Mouse (Mus musculus) hindlimb bud, embryonic 11.5 days (tissue): Measurements from ENCODE around the gene D930048N14Rik.
"Not testable (repeated sequence)": the region's sequence is repeated elsewhere in the genome, so short reads cannot be mapped to it uniquely, and the experiment has no call there.

ENCODE experiments used
- DNase-seq: peaks from one replicate; pipeline ENCODE4 v3.0.0-alpha.2; 2012; ENCODE audit warnings: low read depth, low spot score; ENCODE audit errors: extremely low spot score

Gene D930048N14Rik

DNA sequence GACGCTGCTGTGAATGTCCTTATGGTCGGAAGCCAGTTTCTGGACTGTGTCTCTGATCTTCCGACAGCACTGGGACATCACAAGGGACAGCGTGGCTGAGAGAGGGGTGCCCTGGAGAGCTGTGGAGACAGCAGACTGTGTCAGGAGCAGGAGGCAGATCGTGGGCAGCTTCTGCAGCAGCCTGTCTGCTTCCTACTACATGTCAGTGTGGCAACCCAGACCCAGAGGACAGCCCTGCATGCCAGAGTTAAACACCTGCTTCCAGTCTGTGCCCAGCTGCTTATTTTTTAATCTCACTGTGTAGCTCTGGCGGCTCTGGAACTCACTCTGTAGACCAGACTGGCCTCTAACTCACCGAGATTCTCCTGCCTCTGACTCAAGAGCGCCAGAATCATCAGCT, 22.8 kb upstream of the D930048N14Rik start:
- no peak for DNase-seq

DNA sequence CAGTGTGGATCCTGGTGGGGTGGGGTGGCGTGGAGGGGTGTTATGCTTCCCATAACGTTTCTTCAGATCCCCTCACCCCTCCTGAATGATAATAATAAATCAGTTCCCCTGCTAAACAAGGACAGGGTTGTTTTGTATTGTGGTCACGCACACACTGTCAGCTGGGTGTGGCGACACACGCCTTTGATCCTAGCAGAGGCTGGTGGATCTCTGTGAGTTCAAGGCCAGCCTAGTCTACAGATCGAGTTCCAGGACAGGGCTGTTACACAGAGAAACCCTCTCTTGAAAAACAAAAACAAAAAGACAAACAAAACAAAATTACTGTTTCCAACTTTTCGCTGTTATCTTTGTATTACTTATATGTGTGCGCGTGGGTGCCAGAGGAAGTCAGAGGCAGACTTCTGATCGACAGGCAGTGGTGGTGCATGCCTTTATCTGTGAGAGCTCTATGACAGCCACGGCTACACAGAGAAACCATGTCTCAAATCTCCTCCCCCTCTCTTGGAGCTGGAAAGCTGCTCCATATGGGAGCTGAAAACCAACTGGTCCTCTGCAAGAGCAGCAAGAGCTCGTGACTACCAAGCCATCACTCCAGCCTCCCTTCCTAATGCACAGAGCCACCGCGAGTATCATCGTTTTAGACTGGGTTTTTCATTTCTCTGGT, 21.0 kb upstream of the D930048N14Rik start:
- no peak for DNase-seq

DNA sequence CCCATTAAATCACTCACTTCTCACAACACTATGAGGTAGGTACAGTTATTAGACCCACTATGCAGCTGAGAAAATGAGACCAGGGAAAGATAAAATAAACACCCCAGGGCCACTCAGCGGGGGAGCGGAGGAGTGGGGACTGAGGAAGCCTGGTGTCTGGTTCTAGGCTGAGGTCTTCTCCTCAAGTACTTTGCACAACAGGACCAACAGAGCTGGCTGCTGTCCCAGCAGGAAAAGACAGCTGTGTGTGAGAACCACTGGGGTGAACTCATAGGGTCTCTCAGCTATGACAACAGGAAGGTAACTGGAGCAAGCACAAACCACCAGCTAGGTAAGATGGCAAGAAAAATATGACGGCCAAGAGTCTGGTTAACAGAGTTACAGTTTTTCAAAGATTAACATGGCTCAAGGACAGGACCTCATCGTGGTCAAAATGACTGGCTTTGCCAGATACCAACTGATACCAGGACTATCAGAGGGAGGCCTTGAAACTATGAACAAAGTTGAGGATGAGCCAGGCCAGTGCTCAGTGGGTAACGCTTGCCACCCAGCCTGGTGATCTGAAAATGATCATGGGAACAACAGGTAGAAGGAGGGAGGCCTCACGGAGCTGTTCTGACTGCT, 18.5 kb upstream of the D930048N14Rik start:
- DNase-seq: no peak

DNA sequence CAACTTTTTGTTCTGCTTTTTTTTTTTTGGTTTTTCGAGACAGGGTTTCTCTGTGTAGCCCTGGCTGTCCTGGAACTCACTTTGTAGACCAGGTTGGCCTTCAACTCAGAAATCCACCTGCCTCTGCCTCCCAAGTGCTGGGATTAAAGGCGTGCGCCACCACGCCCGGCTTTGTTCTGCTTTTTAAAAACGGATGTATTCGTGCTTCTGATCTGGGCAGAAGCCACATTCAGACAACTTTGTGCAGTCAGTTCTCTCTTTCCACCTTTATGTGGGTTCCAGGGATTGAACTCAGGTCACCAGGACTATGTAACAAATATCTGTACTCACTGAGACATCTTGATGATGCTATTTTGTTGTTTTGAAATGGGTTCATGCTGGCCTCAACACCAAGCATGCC, 17.6 kb upstream of the D930048N14Rik start:
- not testable (repeated sequence) for DNase-seq

DNA sequence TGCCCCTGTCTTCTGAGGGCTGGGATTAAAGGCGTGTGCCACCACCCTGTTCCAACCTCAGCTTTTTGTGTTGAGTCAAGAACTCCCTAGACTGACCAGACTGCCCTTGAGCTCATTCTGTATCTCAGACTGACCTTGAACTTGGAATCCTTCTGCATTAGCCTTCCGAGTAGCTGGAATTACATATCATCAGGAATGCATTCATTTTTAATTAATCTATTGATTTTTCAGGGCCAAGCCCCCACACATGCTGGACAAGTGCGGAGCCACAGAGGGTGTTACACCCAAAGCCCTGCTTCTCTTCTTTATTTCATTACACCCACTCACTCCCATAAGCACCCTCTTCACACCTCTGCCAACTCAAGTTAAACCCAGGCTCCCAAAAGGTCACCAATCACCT, 17.0 kb upstream of the D930048N14Rik start:
- DNase-seq: no peak

DNA sequence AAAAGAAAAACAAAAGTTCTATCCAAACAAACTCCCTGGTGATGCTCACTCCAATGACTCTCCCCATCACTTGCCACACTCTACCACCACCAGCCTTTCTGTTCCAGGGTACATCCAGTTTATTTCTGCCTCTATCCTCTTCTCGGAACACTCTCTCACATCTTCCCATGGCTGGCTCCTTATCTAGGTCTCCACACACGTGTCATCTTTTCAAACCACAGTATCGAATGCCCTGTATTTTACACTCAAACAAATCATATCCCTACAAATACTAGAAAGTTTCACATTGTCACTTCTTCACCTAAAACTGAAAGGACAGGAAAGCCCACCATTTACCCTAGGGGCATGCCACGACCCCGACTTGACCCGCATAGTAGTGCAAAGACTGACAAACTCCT, 15.6 kb upstream of the D930048N14Rik start:
- DNase-seq: no peak

DNA sequence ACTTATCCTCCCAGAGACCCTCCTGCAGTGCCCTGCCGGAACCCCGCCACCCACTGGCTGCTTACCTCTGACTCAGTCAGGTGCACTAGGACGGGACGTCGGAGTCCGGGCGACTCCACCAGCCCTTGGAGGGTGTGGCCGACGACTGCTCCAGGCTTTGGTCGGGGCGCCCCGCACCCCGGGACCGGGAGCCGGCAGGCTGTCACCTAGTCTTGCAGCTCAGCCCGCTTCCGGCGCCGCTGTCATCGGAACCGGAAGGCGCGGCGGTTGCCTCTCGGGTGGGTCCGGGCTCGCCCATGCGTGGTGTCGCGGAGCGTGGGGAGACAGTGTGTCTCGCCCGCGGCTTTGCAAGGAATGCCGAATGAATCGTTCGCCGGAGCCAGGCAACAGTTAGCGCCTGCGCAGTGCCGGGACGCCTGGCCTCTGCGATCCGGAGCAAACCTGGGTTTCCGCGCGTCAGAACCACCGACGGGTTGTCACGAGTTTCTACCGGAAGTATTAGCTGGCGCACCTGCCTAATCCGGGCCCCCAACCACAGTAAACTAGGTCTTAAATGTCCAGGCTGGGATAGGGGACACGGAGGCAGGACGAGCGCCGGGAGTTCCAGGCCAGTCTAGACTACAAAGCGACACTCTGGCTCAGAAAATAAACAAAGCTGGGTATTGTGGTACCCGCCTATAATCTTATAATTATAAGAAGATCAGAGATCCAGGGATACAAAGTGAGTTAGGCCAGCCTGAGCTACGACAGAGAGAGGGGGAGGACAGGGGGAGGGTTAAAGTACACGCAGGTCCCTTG, 15.0 kb upstream of the D930048N14Rik start, which contains the start of gene Rmnd5b:
Rmnd5b (minus strand) TSS at position 372 of the 798 bp plus-strand sequence.
- DNase-seq: no peak

DNA sequence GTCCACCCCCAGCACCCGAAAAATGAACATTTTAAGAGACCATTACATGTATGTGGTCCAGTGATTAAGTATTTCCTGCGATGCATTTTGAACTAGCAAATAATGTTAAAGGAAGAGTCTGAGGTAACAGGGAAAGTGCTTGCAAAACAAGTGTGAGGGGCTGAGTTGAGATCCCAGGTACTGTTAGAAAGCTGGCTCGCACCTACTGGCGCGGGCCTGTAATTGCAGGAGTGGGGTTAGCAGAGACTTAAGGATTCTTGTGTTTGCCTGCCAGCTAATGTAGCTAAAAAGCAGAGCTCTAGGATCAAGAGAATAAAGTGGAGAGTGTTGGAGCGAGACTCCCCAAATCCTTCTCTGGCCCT, 14.4 kb upstream of the D930048N14Rik start:
- no peak for DNase-seq

DNA sequence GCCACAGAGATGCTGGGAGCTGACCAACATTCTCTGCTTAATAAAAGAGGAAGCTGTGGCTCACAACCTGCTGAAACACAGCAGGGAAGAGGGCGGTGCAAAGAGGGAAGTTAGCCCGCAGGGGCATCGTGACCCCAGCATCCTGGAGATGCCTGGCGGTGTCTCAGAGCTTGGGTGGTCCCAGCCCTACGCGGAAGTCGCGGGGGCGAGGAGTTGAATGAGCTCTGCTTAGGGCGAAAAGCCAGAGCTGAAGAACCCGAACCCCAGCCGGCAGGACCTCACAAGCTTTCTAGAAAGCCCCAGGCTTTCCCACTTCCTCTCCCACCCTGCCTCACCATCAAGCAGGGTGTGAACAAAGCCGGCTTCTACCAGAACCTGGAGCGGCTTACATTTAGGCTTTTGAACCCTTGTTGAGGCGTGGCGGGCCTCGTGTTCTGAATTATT, 12.8 kb upstream of the D930048N14Rik start:
- DNase-seq: no peak

DNA sequence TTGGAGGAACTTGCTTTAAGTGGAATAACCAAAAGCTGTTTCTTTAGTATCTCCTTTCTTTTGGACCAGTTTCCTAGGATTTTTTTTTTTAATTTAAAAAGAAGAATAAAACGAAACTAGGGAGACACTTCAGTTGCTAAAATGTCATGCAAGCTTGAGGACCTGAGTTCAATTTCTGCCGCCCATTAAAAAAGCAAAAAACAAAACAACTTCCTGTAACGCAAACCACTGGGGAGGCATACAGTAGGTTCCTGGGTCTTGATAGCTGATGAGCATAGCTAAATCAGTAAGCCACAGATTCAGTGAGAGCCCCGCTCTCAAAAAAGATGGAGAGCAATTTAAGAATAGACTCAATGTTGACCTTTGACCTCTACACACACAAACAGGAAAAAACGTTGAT, 12.3 kb upstream of the D930048N14Rik start:
- no peak for DNase-seq

DNA sequence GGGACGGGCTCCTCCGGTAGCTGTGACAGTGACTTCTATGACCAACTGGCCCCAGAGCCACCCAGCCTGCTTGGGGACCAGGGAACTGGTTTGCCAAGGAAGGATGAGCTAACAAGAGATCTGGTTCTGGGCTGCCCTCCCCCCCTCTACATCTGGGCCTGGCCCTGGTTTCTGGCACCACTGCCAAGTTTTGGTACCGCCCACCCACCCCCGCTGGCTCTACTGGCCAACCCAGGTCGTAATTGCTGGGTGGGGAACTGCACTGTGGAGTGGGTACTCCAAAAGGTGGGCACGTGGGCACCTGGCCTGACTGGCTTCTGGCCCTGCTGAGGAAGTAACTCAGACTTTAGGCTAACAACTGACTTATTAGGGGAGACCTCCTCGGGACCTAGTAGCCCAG, 10.0 kb upstream of the D930048N14Rik start:
- no peak for DNase-seq

DNA sequence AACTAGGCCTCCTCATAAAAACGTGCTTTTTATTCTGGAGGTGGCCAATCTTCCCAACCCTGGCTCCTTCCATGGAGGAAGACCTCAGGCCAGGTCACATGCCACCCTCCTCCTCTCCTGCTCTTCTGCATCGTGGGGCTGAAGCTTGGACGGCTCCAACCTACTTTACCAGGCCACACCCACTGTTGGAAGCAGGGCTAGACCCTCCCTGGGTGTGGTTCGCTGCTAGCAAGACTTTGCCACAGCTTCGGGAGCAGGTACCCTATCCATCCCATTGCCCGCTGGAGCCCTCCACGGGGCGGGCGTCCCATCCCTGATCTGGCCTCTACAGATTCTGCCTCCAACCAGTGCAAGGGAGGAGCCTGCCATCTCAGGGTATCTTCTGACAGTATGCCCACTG, 7.6 kb upstream of the D930048N14Rik start:
- DNase-seq: no peak

DNA sequence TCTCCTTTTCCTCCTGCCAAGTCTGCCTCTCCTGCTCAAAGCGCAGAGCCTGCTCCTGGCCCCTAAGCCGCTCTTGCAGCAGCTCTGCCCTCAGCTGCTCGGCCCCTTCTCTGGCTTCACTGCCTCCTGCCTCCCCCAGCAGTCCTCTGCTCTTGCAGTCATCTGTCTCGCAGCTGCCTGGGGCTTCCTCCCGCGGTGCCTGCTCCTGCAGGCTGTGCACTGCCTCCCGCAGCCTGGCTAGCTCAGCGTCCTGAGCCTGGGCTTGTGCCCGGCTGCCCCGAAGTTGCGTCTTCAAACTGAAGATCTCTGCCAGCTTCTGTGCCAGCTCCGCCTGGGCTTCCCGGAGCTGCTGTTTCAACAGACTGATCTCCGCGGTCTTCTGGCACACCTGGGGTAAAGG, 7.0 kb upstream of the D930048N14Rik start:
- DNase-seq: no peak

DNA sequence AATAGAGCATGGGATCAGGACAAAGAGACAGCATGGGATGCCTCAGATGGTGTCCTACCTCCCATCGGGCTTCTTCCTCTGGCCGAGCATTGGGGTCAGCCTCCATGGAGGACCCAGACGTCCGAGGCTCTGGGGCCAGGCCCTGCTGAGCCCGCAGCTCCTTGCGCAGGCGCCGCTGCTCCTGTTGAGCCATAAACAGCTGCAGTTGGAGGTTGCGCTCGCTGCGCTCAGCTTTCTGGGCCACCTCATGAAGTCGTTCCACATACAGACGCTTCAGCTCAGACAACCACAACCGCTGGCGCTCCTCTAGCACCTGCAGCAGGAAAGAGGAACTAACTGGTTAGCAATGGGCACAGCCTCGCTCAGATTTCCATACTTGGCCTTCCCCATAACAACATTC, 6.5 kb upstream of the D930048N14Rik start:
- DNase-seq: no peak

DNA sequence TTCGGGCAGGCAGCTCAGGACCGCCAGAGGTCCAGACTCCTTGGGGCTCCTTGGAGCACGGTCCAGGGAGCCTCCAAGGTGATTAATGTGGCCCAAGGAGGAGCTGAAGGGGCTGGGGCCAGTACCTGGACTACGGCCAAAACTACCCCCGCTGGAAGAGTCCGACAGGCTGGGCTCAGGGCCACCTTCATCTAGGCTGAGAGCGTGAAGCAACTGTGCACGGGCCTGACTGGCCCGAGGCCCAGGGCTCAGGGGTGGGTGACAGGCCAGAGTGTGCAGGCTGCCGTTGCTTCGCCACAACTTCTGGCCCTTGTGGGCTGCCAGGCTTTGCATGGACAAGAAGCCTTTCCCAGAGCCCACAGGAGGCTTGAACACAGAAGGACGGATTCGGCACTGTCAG, 5.5 kb upstream of the D930048N14Rik start:
- no peak for DNase-seq

DNA sequence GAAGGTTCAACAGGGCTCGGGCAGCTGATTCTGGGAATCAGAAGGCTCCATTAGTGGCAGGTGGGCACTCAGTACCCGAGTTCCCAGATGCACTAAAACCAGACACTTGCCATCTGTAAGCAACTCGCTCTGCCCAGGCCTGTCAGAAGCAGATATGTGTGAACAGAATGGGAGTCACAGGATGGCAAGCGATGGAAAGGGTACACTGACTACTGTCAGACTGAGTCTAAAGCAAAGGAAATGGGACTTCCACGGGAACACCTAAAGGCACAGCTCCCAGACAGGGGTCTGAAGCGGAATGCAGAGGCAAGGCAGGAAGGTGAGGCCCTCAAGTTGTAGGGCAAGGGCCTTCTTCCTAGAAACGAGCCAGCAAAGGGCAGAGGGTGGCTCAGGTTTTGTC, 4.5 kb upstream of the D930048N14Rik start:
- DNase-seq: no peak

DNA sequence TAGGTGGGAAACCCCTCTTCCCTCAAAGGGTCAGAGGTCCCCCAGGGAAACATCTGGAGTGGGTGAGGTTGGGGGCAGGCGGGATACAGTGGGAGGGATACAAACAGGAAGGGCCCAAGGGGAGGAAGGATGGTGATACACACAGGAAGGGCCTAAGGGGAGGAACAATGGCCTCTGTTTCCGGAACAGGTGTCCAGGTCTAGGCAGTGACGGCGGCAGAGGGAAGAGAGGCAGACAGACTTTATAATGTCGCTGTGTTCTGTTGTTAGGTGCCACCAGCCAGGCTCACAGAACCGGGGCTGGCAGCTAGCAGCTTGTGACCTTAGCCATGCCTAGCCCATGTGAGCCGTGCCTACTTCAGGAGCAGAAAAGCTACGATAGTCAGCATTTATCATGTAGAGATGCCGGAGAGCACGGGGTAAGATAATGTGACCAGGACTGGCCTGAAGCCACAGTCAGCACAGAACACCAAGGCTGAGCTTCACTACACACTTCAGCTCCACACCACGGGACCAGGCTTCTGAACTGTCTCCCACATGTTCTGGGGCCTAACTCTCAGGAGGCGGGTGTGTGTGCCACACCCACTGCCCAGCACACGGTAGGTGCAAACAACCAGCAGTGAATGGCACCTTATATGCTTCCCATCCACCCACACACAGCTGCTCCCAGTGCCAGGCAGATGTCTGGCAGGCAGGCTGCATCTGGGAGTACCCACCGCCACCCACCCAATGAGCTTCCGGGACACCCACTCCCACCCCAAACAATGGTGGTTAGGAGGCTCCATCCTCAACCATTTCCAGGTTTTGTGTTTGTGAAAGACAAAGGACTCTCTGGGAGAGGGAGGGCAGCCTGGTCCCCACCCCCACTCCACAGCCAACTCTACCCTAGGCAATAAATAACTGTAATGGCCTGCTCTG, 3.7 kb upstream of the D930048N14Rik start:
- DNase-seq: no peak

DNA sequence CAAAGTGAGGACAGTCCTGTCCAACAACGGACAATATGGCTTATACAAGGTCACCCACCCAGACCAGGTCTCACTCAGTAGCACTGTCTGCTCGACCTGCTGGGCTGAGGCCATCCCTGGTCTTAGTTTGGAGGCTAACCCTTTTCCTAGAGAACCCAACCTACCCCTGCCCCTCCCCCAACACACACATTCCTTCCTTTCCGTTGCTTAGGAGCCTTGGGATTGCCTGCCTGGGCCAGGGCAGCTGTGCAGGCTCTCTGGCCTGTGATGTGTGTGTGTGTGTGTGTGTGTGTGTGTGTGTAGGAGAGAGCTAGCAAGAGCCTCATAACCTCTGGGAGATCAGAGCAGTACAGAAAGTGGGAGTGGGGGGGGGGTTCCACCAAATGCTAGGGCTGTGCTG, 2.2 kb upstream of the D930048N14Rik start:
- no peak for DNase-seq

DNA sequence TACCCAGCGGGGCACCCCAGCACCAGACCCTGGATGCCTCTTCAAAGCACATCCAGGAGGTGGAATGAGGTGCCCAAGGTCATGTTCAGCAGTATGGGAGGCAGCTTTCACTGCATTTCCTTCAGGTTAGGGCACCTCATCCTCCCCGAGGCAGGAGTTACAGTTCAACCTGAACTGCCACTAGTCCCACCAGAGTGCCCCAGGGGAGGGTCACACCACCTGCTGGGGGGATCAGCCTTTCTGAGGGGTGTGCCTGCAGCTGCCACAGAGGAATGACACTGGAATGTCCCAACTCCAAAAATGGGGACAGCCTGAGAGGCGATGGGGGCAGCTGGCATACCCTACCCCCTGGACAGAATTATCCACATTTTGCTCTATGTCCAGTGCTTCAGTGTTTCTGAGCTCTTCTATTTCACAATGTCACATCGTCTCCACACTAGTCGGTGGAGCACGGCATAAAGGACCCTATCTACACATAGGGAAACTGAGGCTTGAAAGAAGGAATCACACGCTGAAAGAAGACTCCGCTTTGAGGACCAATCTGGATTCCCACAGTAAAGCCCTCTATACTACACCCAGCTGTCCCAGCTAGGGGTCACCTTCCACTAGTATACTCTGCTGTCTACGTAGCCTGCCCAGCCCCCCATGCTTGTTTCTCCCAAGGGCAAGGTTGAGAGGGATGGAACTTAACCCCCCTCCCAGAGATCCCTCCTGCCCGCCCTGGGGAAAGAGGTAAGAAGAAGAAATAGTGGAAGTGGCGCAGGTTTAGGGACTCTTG, 1.5 kb upstream of the D930048N14Rik start:
- DNase-seq: no peak

DNA sequence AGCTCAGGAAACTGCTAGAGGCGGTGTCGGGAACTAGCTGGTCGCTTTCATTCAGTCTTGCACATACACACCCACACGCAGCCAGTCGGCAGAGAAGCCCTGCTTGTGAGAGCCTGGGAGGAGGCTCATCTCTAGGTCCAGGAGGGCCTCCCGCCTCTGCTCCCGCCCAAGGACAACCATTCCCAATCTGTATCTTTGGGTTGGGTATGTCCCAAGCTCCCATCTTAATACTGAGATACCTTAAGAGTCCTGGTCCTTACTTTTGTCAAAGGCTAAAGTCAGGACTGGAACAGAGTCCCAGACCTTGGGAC, 910 bp upstream of the D930048N14Rik start:
- no peak for DNase-seq
